Mouse (Mus musculus): ENCODE data around the gene Ralbp1. TPM values are rescaled to one million over a fixed set of nuclear protein-coding genes. Genes with fewer than 3 reads are reported as not detected.

The Ralbp1 gene
- total and polyA plus RNA-seq, 3 experiments = 53.2 to 69.6 TPM; not detected in 1

DNA sequence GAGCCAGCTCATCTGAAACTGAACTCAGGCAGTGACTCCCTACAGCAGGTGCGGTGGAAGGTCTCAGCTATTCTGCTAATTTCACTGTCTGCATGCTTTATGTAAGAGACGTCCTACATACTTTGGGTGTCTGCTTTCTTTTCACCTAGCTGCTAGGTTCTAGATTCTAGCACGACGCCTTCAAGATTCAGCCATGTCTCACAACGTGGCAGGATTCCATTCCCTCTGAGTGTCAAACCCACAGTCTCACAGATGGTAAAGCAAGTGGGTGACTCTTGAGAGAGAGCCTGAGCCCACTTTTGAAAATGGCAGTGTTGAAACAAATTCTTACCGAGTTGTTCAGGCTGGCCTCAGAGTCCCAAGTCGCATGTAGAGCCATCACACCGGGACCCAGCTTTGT, 18.2 kb upstream of the Ralbp1 start:
- TF ChIP-seq BHLHE40 (IDR thresholded peaks at IDR 0.05; ENCODE audit: borderline replicate concordance, low read depth, low read length) (no peak), E2F4 (IDR thresholded peaks at IDR 0.05; ENCODE audit: borderline replicate concordance, low read depth, low read length) (no peak), ELF1 (IDR thresholded peaks at IDR 0.05; ENCODE audit: low read depth, low read length) (no peak)
- Histone ChIP-seq H3K4me3 (ENCODE audit: control insufficient read depth in 1 of 2, insufficient read depth in 1 of 2, low read depth in 2 of 2, low read length in 2 of 2) (no peak overlapping the region), H3K36me3 (ENCODE audit: control insufficient read depth in 1 of 2, insufficient read depth in 2 of 2, low read length in 2 of 2) (no peaks in the 10 kb centered on the region), H3K9me3 (replicated peaks; ENCODE audit: insufficient read depth, low read length) (no peaks in the 10 kb centered on the region), H3K27me3 (ENCODE audit: control insufficient read depth in 1 of 2, insufficient read depth in 2 of 2, low read length in 2 of 2) (no peaks in the 10 kb centered on the region), H3K27ac (ENCODE audit: control insufficient read depth, low read depth, low read length) (no peak overlapping the region), H3K9ac (ENCODE audit: control insufficient read depth, low read depth, low read length, poor library complexity, severe bottlenecking) (no peak overlapping the region), H3K4me1 (ENCODE audit: control insufficient read depth in 1 of 2, insufficient read depth in 2 of 2, low read length in 2 of 2) (peaks cover 0 to 3% of the 10 kb centered on the region in 2 experiments; a peak in 1 of 4 replicates), H3K79me2 (ENCODE audit: control insufficient read depth, insufficient read depth, low read length, poor library complexity) (no peaks in the 10 kb centered on the region)
- DNase-seq (ENCODE audit: low read depth, low spot score) = no peak

DNA sequence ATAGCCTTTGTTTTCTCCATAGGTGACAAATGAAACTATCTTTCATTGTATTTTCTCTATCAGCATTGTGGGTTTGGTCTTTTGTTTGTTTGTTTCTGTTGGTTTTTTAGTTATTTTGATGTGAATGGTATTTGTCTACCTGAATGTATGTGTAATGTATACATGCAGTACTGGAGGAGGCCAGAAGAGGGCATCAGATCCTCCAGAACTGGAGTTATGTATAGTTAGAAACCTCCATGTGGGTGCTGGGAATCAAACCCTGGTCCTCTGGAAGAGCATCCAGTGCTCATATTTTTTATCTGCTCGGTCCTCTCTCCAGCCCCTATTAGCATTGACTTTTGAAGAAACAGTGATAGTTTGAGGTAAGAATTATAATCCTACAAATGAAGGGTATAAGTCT, 17.4 kb upstream of the Ralbp1 start:
- H3K4me3 ChIP-seq (ENCODE audit: control insufficient read depth in 1 of 2, insufficient read depth in 1 of 2, low read depth in 2 of 2, low read length in 2 of 2) = no peak overlapping the region
- TF ChIP-seq RAD21 (IDR thresholded peaks at IDR 0.05; ENCODE audit: low read depth, low read length) (peak; percentile 23), ELF1 (IDR thresholded peaks at IDR 0.05; ENCODE audit: low read depth, low read length) (no peak), SMC3 (IDR thresholded peaks at IDR 0.05; ENCODE audit: low read depth, low read length) (peak; percentile 27; the same call in 1 of the 2 replicates), ZMIZ1 (IDR thresholded peaks at IDR 0.05; ENCODE audit: low read depth, low read length) (no peak), ZC3H11A (IDR thresholded peaks at IDR 0.05; ENCODE audit: low read depth, low read length) (peak; percentile 7; the same call in 1 of the 2 replicates), CTCF (IDR thresholded peaks at IDR 0.05 in 2 of 3, conservative IDR thresholded peaks at IDR 0.05 in 1 of 3; ENCODE audit: control insufficient read depth in 1 of 3, insufficient read depth in 1 of 3, low read depth in 2 of 3, low read length in 3 of 3, poor library complexity in 1 of 3, severe bottlenecking in 1 of 3) (peak in 2 of 3 experiments; percentile 20 to 31; a peak in 1 of 6 replicates)
- H3K27ac ChIP-seq (ENCODE audit: control insufficient read depth, low read depth, low read length) = no peak overlapping the region
- DNase-seq (ENCODE audit: low read depth, low spot score) = peak; percentile 38
- H3K36me3 ChIP-seq (ENCODE audit: control insufficient read depth in 1 of 2, insufficient read depth in 2 of 2, low read length in 2 of 2) = no peaks in the 10 kb centered on the region
- H3K27me3 ChIP-seq (ENCODE audit: control insufficient read depth in 1 of 2, insufficient read depth in 2 of 2, low read length in 2 of 2) = no peaks in the 10 kb centered on the region
- H3K79me2 ChIP-seq (ENCODE audit: control insufficient read depth, insufficient read depth, low read length, poor library complexity) = no peaks in the 10 kb centered on the region
- no peaks in the 10 kb centered on the region for H3K9me3 ChIP-seq (replicated peaks; ENCODE audit: insufficient read depth, low read length)
- peaks cover 0 to 3% of the 10 kb centered on the region in 2 experiments; a peak in 1 of 4 replicates for H3K4me1 ChIP-seq (ENCODE audit: control insufficient read depth in 1 of 2, insufficient read depth in 2 of 2, low read length in 2 of 2)
- H3K9ac ChIP-seq (ENCODE audit: control insufficient read depth, low read depth, low read length, poor library complexity, severe bottlenecking) = no peak overlapping the region

DNA sequence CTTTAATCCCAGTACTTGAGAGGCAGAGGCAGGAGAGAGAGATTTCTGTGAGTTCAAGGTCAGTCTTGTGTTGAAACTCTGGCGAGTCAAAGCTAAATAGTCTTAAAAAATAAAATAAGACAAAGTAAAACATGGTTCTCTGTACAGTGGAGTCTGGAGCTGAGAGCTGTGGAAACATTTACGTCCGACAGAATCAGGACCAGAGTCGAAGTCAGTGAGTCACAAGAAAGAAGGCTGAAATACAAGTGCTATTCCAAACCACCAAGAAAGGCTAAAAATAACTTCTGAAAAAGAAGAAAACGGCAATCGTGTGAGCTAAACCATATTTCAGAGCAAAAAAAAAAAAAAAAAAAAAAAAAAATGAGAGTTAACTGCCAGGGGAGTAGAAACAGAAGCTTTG, 16.7 kb upstream of the Ralbp1 start:
- no peak for DNase-seq (ENCODE audit: low read depth, low spot score)
- no peaks in the 10 kb centered on the region for H3K9me3 ChIP-seq (replicated peaks; ENCODE audit: insufficient read depth, low read length)
- H3K4me3 ChIP-seq (ENCODE audit: control insufficient read depth in 1 of 2, insufficient read depth in 1 of 2, low read depth in 2 of 2, low read length in 2 of 2) = no peak overlapping the region
- no peak overlapping the region for H3K27ac ChIP-seq (ENCODE audit: control insufficient read depth, low read depth, low read length)
- TF ChIP-seq MAFK (IDR thresholded peaks at IDR 0.05; ENCODE audit: borderline replicate concordance, low read depth, low read length) (no peak), POLR2AphosphoS5 (IDR thresholded peaks at IDR 0.05; ENCODE audit: borderline replicate concordance, low read depth, low read length) (no peak), SIN3A (IDR thresholded peaks at IDR 0.05; ENCODE audit: low read length) (no peak), E2F4 (IDR thresholded peaks at IDR 0.05; ENCODE audit: borderline replicate concordance, low read depth, low read length) (no peak), RAD21 (IDR thresholded peaks at IDR 0.05; ENCODE audit: low read depth, low read length) (no peak), MEF2A (IDR thresholded peaks at IDR 0.05; ENCODE audit: extremely low read depth, insufficient replicate concordance, low read depth, low read length, poor library complexity, severe bottlenecking) (no peak), ZMIZ1 (IDR thresholded peaks at IDR 0.05; ENCODE audit: low read depth, low read length) (no peak), TAL1 (IDR thresholded peaks at IDR 0.05; ENCODE audit: low read length) (no peak), MAZ (IDR thresholded peaks at IDR 0.05; ENCODE audit: low read depth, low read length) (no peak), TBP (IDR thresholded peaks at IDR 0.05; ENCODE audit: low read depth, low read length) (no peak), NELFE (IDR thresholded peaks at IDR 0.05; ENCODE audit: low read depth, low read length) (no peak), EP300 (IDR thresholded peaks at IDR 0.05; ENCODE audit: low read depth in 1 of 2, low read length in 2 of 2) (no peak), SMC3 (IDR thresholded peaks at IDR 0.05; ENCODE audit: low read depth, low read length) (no peak), HCFC1 (IDR thresholded peaks at IDR 0.05; ENCODE audit: low read depth, low read length) (no peak), JUND (IDR thresholded peaks at IDR 0.05; ENCODE audit: low read depth, low read length) (no peak)
- H3K9ac ChIP-seq (ENCODE audit: control insufficient read depth, low read depth, low read length, poor library complexity, severe bottlenecking) = no peak overlapping the region
- H3K36me3 ChIP-seq (ENCODE audit: control insufficient read depth in 1 of 2, insufficient read depth in 2 of 2, low read length in 2 of 2) = no peaks in the 10 kb centered on the region
- H3K4me1 ChIP-seq (ENCODE audit: control insufficient read depth in 1 of 2, insufficient read depth in 2 of 2, low read length in 2 of 2) = peaks cover 0 to 3% of the 10 kb centered on the region in 2 experiments; a peak in 1 of 4 replicates
- H3K27me3 ChIP-seq (ENCODE audit: control insufficient read depth in 1 of 2, insufficient read depth in 2 of 2, low read length in 2 of 2) = no peaks in the 10 kb centered on the region
- no peaks in the 10 kb centered on the region for H3K79me2 ChIP-seq (ENCODE audit: control insufficient read depth, insufficient read depth, low read length, poor library complexity)
